In the genomic region with DNA sequence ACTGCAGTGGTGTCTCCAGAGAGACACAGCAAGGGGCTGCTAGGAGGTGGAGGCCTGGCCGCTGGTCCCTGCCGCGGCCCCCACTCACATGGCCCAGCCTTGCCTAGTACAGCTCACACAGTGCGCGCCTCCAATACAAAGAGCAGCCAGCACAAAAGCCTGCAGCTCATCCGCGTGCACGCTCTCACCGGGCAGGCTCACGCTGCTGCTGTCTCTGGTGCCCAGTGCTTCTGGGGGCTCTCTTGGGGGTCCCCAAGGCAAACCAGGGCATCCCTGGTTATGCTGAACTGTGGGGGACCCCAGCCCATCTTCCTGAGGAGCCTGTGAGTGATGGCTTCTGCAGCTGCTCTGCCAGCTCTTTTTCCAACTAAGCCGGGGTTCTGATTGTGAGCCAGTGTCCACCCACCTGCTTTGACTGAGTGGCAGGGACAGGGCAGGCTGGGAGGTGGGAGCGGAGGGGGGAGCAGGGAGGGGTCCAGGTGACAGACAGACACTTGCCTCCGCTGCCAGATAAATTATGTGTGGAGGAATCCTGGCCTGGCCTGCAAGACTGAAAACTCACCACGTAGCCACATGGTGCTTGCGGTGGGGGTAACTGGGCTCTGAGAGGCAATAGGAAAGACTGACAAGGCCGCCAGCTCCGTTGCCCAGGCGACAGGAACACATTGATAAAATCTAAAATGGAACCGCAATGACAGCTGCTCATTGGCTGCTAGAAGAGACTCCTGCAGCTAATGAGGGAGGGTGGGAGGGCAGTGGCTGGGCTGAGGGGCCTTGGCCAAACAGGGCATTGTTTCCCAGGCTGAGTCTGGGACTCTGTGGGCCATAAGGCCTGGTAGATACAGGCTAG, we compare ENCODE assay signal across 9 mouse cellular contexts.
DNase-seq lines count a peak whose midpoint lies in the region; ATAC-seq lines count a peak whose summit lies in the region.
"Had no signal": no experiment of that assay in that cellular context is flagged by ENCODE, and none has a peak within 500 bp of the region (broad histone marks: within the 10 kb centered on the region; RNA-seq: fewer than 3 reads in every experiment).

No protein-coding gene starts in this region.

- no peaks in the 10 kb centered on the region for H3K9me3 ChIP-seq in forebrain, embryonic 11.5 days (ENCODE audit: control insufficient read depth, low read length)
- H3K9me3 ChIP-seq in hindbrain, embryonic 11.5 days (ENCODE audit: control insufficient read depth, low read length) = no peaks in the 10 kb centered on the region
- no peaks in the 10 kb centered on the region for H3K9me3 ChIP-seq in midbrain, embryonic 15.5 days

- DNase-seq in adrenal gland, adult 2 months = peak; percentile 66
- no peak for DNase-seq in adrenal gland, adult 18-20 months (ENCODE audit: low spot score in 2 of 2)
- peak; percentile 56 for DNase-seq in adrenal gland, postnatal 10 days
- DNase-seq in forebrain, embryonic 11.5 days (ENCODE audit: low spot score) = peak; percentile 90
- peak; percentile 85 for DNase-seq in hindbrain, embryonic 11.5 days (ENCODE audit: low spot score)
- peak; percentile 52 to 68 for DNase-seq in left cerebral cortex, adult 9 months (ENCODE audit: low spot score in 2 of 2)

- H3K27ac ChIP-seq in forebrain, embryonic 11.5 days (ENCODE audit: low read depth, low read length) = peak overlapping the region; percentile 99
- H3K27ac ChIP-seq in hindbrain, embryonic 11.5 days (ENCODE audit: low read depth, low read length) = peak overlapping the region; percentile 99
- peak overlapping the region; percentile 95 for H3K27ac ChIP-seq in midbrain, embryonic 15.5 days

- H3K9ac ChIP-seq in forebrain, embryonic 11.5 days (ENCODE audit: low read length) = peak overlapping the region; percentile 82
- H3K9ac ChIP-seq in hindbrain, embryonic 11.5 days (ENCODE audit: low read depth, low read length) = peak overlapping the region; percentile 81
- H3K9ac ChIP-seq in midbrain, embryonic 15.5 days = peak overlapping the region; percentile 52

- H3K4me3 ChIP-seq in forebrain, embryonic 11.5 days (ENCODE audit: low read depth, low read length) = peak overlapping the region; percentile 31
- H3K4me3 ChIP-seq in hindbrain, embryonic 11.5 days (ENCODE audit: low read depth, low read length) = peak overlapping the region; percentile 38
- peak overlapping the region; percentile 27 for H3K4me3 ChIP-seq in midbrain, embryonic 15.5 days
- H3K4me3 ChIP-seq: erythroblast, embryonic 14.5 days had no signal

- H3K27me3 ChIP-seq in forebrain, embryonic 11.5 days (ENCODE audit: control insufficient read depth, insufficient read depth, low read length) = no peaks in the 10 kb centered on the region
- no peaks in the 10 kb centered on the region for H3K27me3 ChIP-seq in hindbrain, embryonic 11.5 days (ENCODE audit: control insufficient read depth, insufficient read depth, low read length)
- H3K27me3 ChIP-seq in midbrain, embryonic 15.5 days (replicated peaks) = no peaks in the 10 kb centered on the region

- H3K4me1 ChIP-seq in forebrain, embryonic 11.5 days (replicated peaks; ENCODE audit: control insufficient read depth, insufficient read depth, low read length) = peaks cover 44% of the 10 kb centered on the region
- H3K4me1 ChIP-seq in hindbrain, embryonic 11.5 days (replicated peaks; ENCODE audit: control insufficient read depth, insufficient read depth, low read length) = peaks cover 20% of the 10 kb centered on the region
- H3K4me1 ChIP-seq in midbrain, embryonic 15.5 days = peaks cover 79% of the 10 kb centered on the region

- 9% methylated on average over 19 of the region's 19 CpGs for WGBS in forebrain, embryonic 11.5 days
- 17% methylated on average over 19 of the region's 19 CpGs for WGBS in hindbrain, embryonic 11.5 days
- 5% methylated on average over 19 of the region's 19 CpGs for WGBS in midbrain, embryonic 15.5 days

- peak; percentile 87 for ATAC-seq in forebrain, embryonic 11.5 days (replicated peaks; ENCODE audit: low FRiP score)
- ATAC-seq in hindbrain, embryonic 11.5 days (ENCODE audit: low FRiP score) = peak; percentile 88
- ATAC-seq in midbrain, embryonic 15.5 days (replicated peaks) = peak; percentile 83
- no peak for ATAC-seq in erythroid progenitor cell, adult 5-6 weeks (replicated peaks; ENCODE audit: low FRiP score, poor library complexity, severe bottlenecking)

- H3K36me3 ChIP-seq in forebrain, embryonic 11.5 days (ENCODE audit: control insufficient read depth, insufficient read depth, low read length) = no peaks in the 10 kb centered on the region
- no peaks in the 10 kb centered on the region for H3K36me3 ChIP-seq in hindbrain, embryonic 11.5 days (ENCODE audit: control insufficient read depth, insufficient read depth, low read length)
- no peaks in the 10 kb centered on the region for H3K36me3 ChIP-seq in midbrain, embryonic 15.5 days (replicated peaks)

- peak overlapping the region; percentile 68 for H3K4me2 ChIP-seq in forebrain, embryonic 11.5 days (ENCODE audit: low read depth, low read length, severe bottlenecking)
- H3K4me2 ChIP-seq in hindbrain, embryonic 11.5 days (replicated peaks; ENCODE audit: low read depth, low read length) = peak overlapping the region; percentile 64
- peak overlapping the region; percentile 52 for H3K4me2 ChIP-seq in midbrain, embryonic 15.5 days

Comparison
In these comparisons a context has a peak if more than half of its experiments do, and no peak if none do; other contexts are left out.
1. DNase-seq: peak in adrenal gland, adult 2 months (single experiment), adrenal gland, postnatal 10 days (single experiment), forebrain, embryonic 11.5 days (single experiment), hindbrain, embryonic 11.5 days (single experiment) and left cerebral cortex, adult 9 months (2 of 2); none in adrenal gland, adult 18-20 months (0 of 2).
2. Peak in every context shown above with its lines, with median percentiles within 50 percentile points of each other: H3K27ac ChIP-seq, H3K4me2 ChIP-seq, H3K4me3 ChIP-seq and H3K9ac ChIP-seq.